Mouse (Mus musculus): ENCODE results near the gene Ccdc148.

Gene Ccdc148

GRCm38 (mm10) chr2:58773833-58774232 is 386.6 kb downstream of the Ccdc148 start:
- DNase-seq: no peak

Measured in spleen, adult 18-20 months (tissue).